Mouse (Mus musculus) cerebellum, postnatal 4 days (tissue): ENCODE results near the gene Rdm1.

ENCODE experiments used
- DNase-seq, 2 experiments: peaks; one replicate each; pipeline ENCODE4 v3.0.0; 2022; ENCODE audit warnings: low spot score in 2 of 2, mixed read lengths in 1 of 2

Gene Rdm1

GRCm38 (mm10) chr11:101680634-101681325, 53.8 kb downstream of the Rdm1 start:
- no peak for DNase-seq

- DNase-seq, result no peak
Measured at GRCm38 (mm10) chr11:101681968-101682367, 55.0 kb downstream of the Rdm1 start.

GRCm38 (mm10) chr11:101682410-101682960, 55.5 kb downstream of the Rdm1 start:
- DNase-seq, result no peak
